Mouse (Mus musculus) liver, embryonic 14.5 days (tissue): ENCODE data around the gene Uvrag. TPM values are rescaled to one million over a fixed set of nuclear protein-coding genes. Genes with fewer than 3 reads are reported as not detected.

Experiments
- ATAC-seq: fragments of 200-750 bp; cut with Nextera tagmentation; 2 replicates; pipeline ENCODE4 v1.8.0; 2017; ENCODE audit warnings: moderate number of reproducible peaks, mild to moderate bottlenecking, moderate library complexity; ENCODE audit not compliant: insufficient read depth
- DNase-seq, 3 experiments: peaks; one replicate each; pipeline ENCODE4 v3.0.0-alpha.2; 2012 to 2013; ENCODE audit warnings: low read depth in 3 of 3, low spot score in 3 of 3
- H3K27ac ChIP-seq: fragments of 300-500 bp; sonication (generic); 2 replicates; pipeline ENCODE4 v1.5.1; 2014; ENCODE audit warnings: moderate library complexity, mild to moderate bottlenecking, control low read depth, inconsistent platforms
- H3K27me3 ChIP-seq: fragments of 300-500 bp; sonication (generic); 2 replicates; pipeline ENCODE4 v1.6.1; 2014; ENCODE audit warnings: mild to moderate bottlenecking, low read length, moderate library complexity; ENCODE audit not compliant: control insufficient read depth, insufficient read depth
- H3K36me3 ChIP-seq: fragments of 300-500 bp; sonication (generic); replicated peaks from 2 replicates; pipeline ENCODE4 v1.6.1; 2014; ENCODE audit warnings: low read depth; ENCODE audit not compliant: control insufficient read depth, insufficient read depth
- H3K4me1 ChIP-seq, 2 experiments: fragments of 200-500 bp in 1 of 2; fragments of 300-500 bp in 1 of 2; sonication (generic) in 1 of 2; replicated peaks; 2 replicates each; pipeline ENCODE4 v1.6.1; 2012 to 2014; ENCODE audit warnings: antibody characterized with exemption in 1 of 2, inconsistent platforms in 1 of 2, low read length in 1 of 2; ENCODE audit not compliant: control insufficient read depth in 2 of 2, insufficient read depth in 2 of 2
- H3K4me2 ChIP-seq: fragments of 300-500 bp; sonication (generic); 2 replicates; pipeline ENCODE4 v1.6.1; 2014; ENCODE audit warnings: low read depth, mild to moderate bottlenecking, control low read depth, moderate library complexity
- H3K4me3 ChIP-seq, 2 experiments: fragments of 200-500 bp in 1 of 2; fragments of 300-500 bp in 1 of 2; sonication (generic) in 1 of 2; 2 replicates each; pipeline ENCODE4 v1.5.1; 2012 to 2014; ENCODE audit warnings: low read depth in 2 of 2, low read length in 2 of 2, mild to moderate bottlenecking in 2 of 2, control low read depth in 1 of 2, inconsistent platforms in 1 of 2, moderate library complexity in 1 of 2; ENCODE audit not compliant: insufficient read depth in 1 of 2
- H3K9ac ChIP-seq: fragments of 300-500 bp; sonication (generic); replicated peaks from 2 replicates; pipeline ENCODE4 v1.6.1; 2014; ENCODE audit warnings: mild to moderate bottlenecking, control low read depth, moderate library complexity
- H3K9me3 ChIP-seq: fragments of 300-500 bp; sonication (generic); 2 replicates; pipeline ENCODE4 v1.6.1; 2016; ENCODE audit warnings: low read length, mixed read lengths; ENCODE audit not compliant: control insufficient read depth
- CTCF ChIP-seq: IDR thresholded peaks from 2 replicates; pipeline ENCODE4 v1.5.1; 2016; ENCODE audit warnings: antibody characterized with exemption, low read depth, control low read depth
- EP300 ChIP-seq: IDR thresholded peaks from 2 replicates; pipeline ENCODE4 v1.6.1; 2016; ENCODE audit warnings: antibody characterized with exemption, low read depth
- WGBS: fragments of 180-500 bp; shearing (Covaris S2); extraction: QIAGEN DNeasy Blood & Tissue Kit; methylation state at CpG from one replicate; pipeline ENCODE4 v1.1.7; 2014; ENCODE audit not compliant: insufficient replicate concordance; 5-methylcytosine and 5-hydroxymethylcytosine counted together
- polyA plus RNA-seq, 2 experiments: library from polyadenylated mRNA; depleted of rRNA in 1 of 2; stranded (reverse) in 1 of 2; unstranded in 1 of 2; fragments of >200 nt; fragmentation: Nextera tagmentation in 1 of 2; extraction: Ambion mirVana in 1 of 2; gene quantifications; 2 replicates each; pipeline versions ENCODE4 v1.2.1 to v1.2.3; 2012 to 2014

The Uvrag gene
- polyA plus RNA-seq, 2 experiments: 3.9 to 5.7 TPM

GRCm38 (mm10) chr7:99087581-99087980 lies 53.4 kb downstream of the Uvrag start:
- H3K27ac ChIP-seq: no peak overlapping the region
- H3K36me3 ChIP-seq: no peaks in the 10 kb centered on the region
- peaks cover 0 to 2% of the 10 kb centered on the region in 2 experiments; a peak in 1 of 4 replicates for H3K4me1 ChIP-seq
- no peak overlapping the region for H3K9ac ChIP-seq
- no peak overlapping the region for H3K4me3 ChIP-seq
- H3K27me3 ChIP-seq: no peaks in the 10 kb centered on the region
- no peak overlapping the region for H3K4me2 ChIP-seq
- 82% methylated on average over 7 of the region's 7 CpGs for WGBS
- DNase-seq (no peak), ATAC-seq (no peak)
- no peaks in the 10 kb centered on the region for H3K9me3 ChIP-seq
- TF ChIP-seq CTCF: no peak
- TF ChIP-seq EP300: no peak

GRCm38 (mm10) chr7:99086646-99087443 lies 54.1 kb downstream of the Uvrag start:
- no peak for DNase-seq
- Histone ChIP-seq H3K9me3 (no peaks in the 10 kb centered on the region), H3K27me3 (no peaks in the 10 kb centered on the region), H3K36me3 (no peaks in the 10 kb centered on the region), H3K27ac (no peak overlapping the region), H3K4me3 (no peak overlapping the region), H3K4me2 (no peak overlapping the region), H3K4me1 (peaks cover 0 to 2% of the 10 kb centered on the region in 2 experiments; a peak in 1 of 4 replicates), H3K9ac (no peak overlapping the region)
- ATAC-seq: no peak
- TF ChIP-seq CTCF (no peak), EP300 (no peak)
- 67% methylated on average over 9 of the region's 9 CpGs for WGBS

- Histone ChIP-seq H3K9ac (no peak overlapping the region), H3K27me3 (no peaks in the 10 kb centered on the region), H3K4me1 (peaks cover 0 to 2% of the 10 kb centered on the region in 2 experiments; a peak in 1 of 4 replicates), H3K36me3 (no peaks in the 10 kb centered on the region), H3K4me3 (no peak overlapping the region), H3K4me2 (no peak overlapping the region), H3K27ac (no peak overlapping the region), H3K9me3 (no peaks in the 10 kb centered on the region)
- no peak for ATAC-seq
- no peak for DNase-seq
- 74% methylated on average over 3 of the region's 3 CpGs for WGBS
- no peak for TF ChIP-seq EP300
Measured at GRCm38 (mm10) chr7:99085249-99085648, 55.7 kb downstream of the Uvrag start.

GRCm38 (mm10) chr7:99079522-99079921 lies 61.4 kb downstream of the Uvrag start:
- 35% methylated on average over 4 of the region's 4 CpGs for WGBS
- H3K36me3 ChIP-seq: no peaks in the 10 kb centered on the region
- TF ChIP-seq EP300 (no peak), CTCF (peak; percentile 58; the same call in 1 of the 2 replicates)
- peak; percentile 16 to 26 (median 20) for DNase-seq
- no peaks in the 10 kb centered on the region for H3K9me3 ChIP-seq
- no peak for ATAC-seq
- H3K27ac ChIP-seq: no peak overlapping the region
- no peak overlapping the region for H3K4me2 ChIP-seq
- H3K4me3 ChIP-seq: no peak overlapping the region
- 0 out of 4 replicates have a peak, but pooled peaks cover 0 to 2% of the 10 kb centered on the region in 2 experiments for H3K4me1 ChIP-seq
- H3K27me3 ChIP-seq: no peaks in the 10 kb centered on the region
- H3K9ac ChIP-seq: no peak overlapping the region

- H3K27ac ChIP-seq: no peak overlapping the region
- TF ChIP-seq EP300 (no peak), CTCF (no peak)
- DNase-seq (no peak), ATAC-seq (no peak)
- 0 out of 4 replicates have a peak, but pooled peaks cover 0 to 2% of the 10 kb centered on the region in 2 experiments for H3K4me1 ChIP-seq
- H3K27me3 ChIP-seq: no peaks in the 10 kb centered on the region
- no peaks in the 10 kb centered on the region for H3K9me3 ChIP-seq
- H3K4me3 ChIP-seq: no peak overlapping the region
- WGBS: 74% methylated on average over 6 of the region's 6 CpGs
- no peak overlapping the region for H3K9ac ChIP-seq
- no peaks in the 10 kb centered on the region for H3K36me3 ChIP-seq
- H3K4me2 ChIP-seq: no peak overlapping the region
Measured at GRCm38 (mm10) chr7:99078805-99079204, 62.1 kb downstream of the Uvrag start.
